Mouse (Mus musculus): ENCODE measurements at regions not wholly inside any gene's neighbourhood (a gene's known extent, or its start where the extent isn't known, plus 50 kb on each side); places are given as distances from the start of the nearest gene placed in this dataset.

GRCm38 (mm10) chr3:7138996-7139395, 518.8 kb upstream of the 1700008P02Rik start:
- Histone ChIP-seq H3K36me3 (ENCODE audit: insufficient read depth) (no peaks in the 10 kb centered on the region), H3K9ac (no peak overlapping the region), H3K4me2 (no peak overlapping the region), H3K27ac (ENCODE audit: low read depth) (no peak overlapping the region), H3K4me1 (ENCODE audit: insufficient read depth) (no peaks in the 10 kb centered on the region), H3K4me3 (ENCODE audit: low read depth, low read length) (no peak overlapping the region), H3K27me3 (ENCODE audit: insufficient read depth, low read length) (no peaks in the 10 kb centered on the region), H3K9me3 (ENCODE audit: low read depth, low read length) (no peaks in the 10 kb centered on the region)
- DNase-seq (no peak), ATAC-seq (ENCODE audit: insufficient read depth) (no peak)
- no peak for TF ChIP-seq CTCF (IDR thresholded peaks at IDR 0.05; ENCODE audit: low read depth)
- 90% methylated on average over 13 of the region's 13 CpGs for WGBS

GRCm38 (mm10) chr3:7134714-7135113, 514.5 kb upstream of the 1700008P02Rik start:
- Histone ChIP-seq H3K9me3 (ENCODE audit: low read depth, low read length) (no peaks in the 10 kb centered on the region), H3K4me1 (ENCODE audit: insufficient read depth) (no peaks in the 10 kb centered on the region)

More at GRCm38 (mm10) chr3:7134714-7135113, 514.5 kb upstream of the 1700008P02Rik start:
- Histone ChIP-seq H3K4me2 (no peak overlapping the region), H3K36me3 (ENCODE audit: insufficient read depth) (no peaks in the 10 kb centered on the region), H3K27ac (ENCODE audit: low read depth) (no peak overlapping the region), H3K9ac (no peak overlapping the region), H3K4me3 (ENCODE audit: low read depth, low read length) (no peak overlapping the region), H3K27me3 (ENCODE audit: insufficient read depth, low read length) (no peaks in the 10 kb centered on the region)
- WGBS: 59% methylated on average over 1 of the region's 1 CpGs
- TF ChIP-seq CTCF (IDR thresholded peaks at IDR 0.05; ENCODE audit: low read depth): no peak
- no peak for ATAC-seq (ENCODE audit: insufficient read depth)
- no peak for DNase-seq
